Mouse (Mus musculus) cortical plate, adult 2 months (tissue): ENCODE results near the gene Tbx19.

Experiments used
- CTCF ChIP-seq: fragments of 200-500 bp; IDR thresholded peaks from 2 replicates; pipeline ENCODE4 v1.5.1; 2011; ENCODE audit warnings: mild to moderate bottlenecking, control low read depth, low read length; ENCODE audit not compliant: insufficient read depth; ENCODE audit errors: extremely low read depth
- POLR2A ChIP-seq: fragments of 200-500 bp; IDR thresholded peaks from 2 replicates; pipeline ENCODE4 v1.6.1; 2011; ENCODE audit warnings: mild to moderate bottlenecking, low read length, control low read depth; ENCODE audit not compliant: insufficient read depth; ENCODE audit errors: extremely low read depth

DNA sequence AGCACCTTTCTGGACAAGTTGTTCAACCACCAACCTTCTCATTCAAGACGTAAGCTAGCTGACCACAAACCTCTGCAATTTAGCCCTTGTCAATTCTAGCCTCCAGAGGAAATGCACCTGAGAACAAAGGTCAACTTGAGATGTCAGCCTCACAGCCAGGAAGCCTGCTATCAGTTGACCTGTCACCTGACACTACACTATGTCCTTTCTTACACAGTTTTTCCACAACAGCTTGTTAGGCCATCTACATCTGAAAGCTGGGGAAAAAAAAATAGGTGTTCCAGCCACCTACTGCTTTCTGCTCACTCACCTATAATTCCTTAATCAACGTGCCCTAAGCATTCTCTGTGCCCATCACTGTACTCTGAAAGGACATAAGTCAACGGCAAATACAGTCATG, 23.6 kb upstream of the Tbx19 start:
- TF ChIP-seq CTCF (no peak), POLR2A (no peak)
